22 mouse cellular contexts compared by ENCODE assay signal in genomic region chr2:71796787-71797186, GRCm38 (mm10). TPM values are rescaled to one million over a fixed set of nuclear protein-coding genes. Genes with fewer than 3 reads are reported as not detected.
DNase-seq lines count a peak whose midpoint lies in the region; ATAC-seq and TF ChIP-seq lines count a peak whose summit lies in the region.
"Had no signal": no experiment of that assay in that cellular context is flagged by ENCODE, and none has a peak within 500 bp of the region (broad histone marks: within the 10 kb centered on the region; RNA-seq: fewer than 3 reads in every experiment).

No protein-coding gene starts in this region.

- 68% methylated on average over 6 of the region's 6 CpGs for WGBS in heart, embryonic 10.5 days
- 70% methylated on average over 6 of the region's 6 CpGs for WGBS in heart, embryonic 12.5 days
- WGBS in kidney, adult 2 months = 61% methylated on average over 6 of the region's 6 CpGs

- peaks cover 2% of the 10 kb centered on the region; the same call in 1 of the 2 replicates for H3K36me3 ChIP-seq in heart, embryonic 10.5 days
- H3K36me3 ChIP-seq in heart, embryonic 12.5 days = peaks cover 6% of the 10 kb centered on the region
- H3K36me3 ChIP-seq in kidney, adult 2 months (ENCODE audit: control insufficient read depth, insufficient read depth, low read length) = no peaks in the 10 kb centered on the region
- H3K36me3 ChIP-seq in E14TG2a.4 (ENCODE audit: insufficient read depth, low read length) (peaks cover 21% of the 10 kb centered on the region), ES-Bruce4 (ENCODE audit: control insufficient read depth, insufficient read depth, low read length, poor library complexity, severe bottlenecking) (no peaks in the 10 kb centered on the region; the same call in 1 of the 2 replicates)
- H3K36me3 ChIP-seq: embryonic facial prominence, embryonic 12.5 days; forebrain, embryonic 15.5 days; G1E had no signal

- H3K9ac ChIP-seq in heart, embryonic 12.5 days = no peak overlapping the region
- H3K9ac ChIP-seq in ES-Bruce4 (ENCODE audit: low read depth, poor library complexity, severe bottlenecking) = no peak overlapping the region
- H3K9ac ChIP-seq: embryonic facial prominence, embryonic 12.5 days; forebrain, embryonic 13.5 days; forebrain, embryonic 15.5 days; forebrain, postnatal 0 days had no signal

- peak; percentile 63 for DNase-seq in heart, embryonic 10.5 days (ENCODE audit: low spot score)
- DNase-seq in kidney, adult 2 months = peak; percentile 54
- no peak for DNase-seq in kidney, postnatal 10 days
- no peak for DNase-seq in MN1 (ENCODE audit: low spot score)
- DNase-seq: adrenal gland, adult 8-10 months; adrenal gland, postnatal 14 days; adrenal gland, postnatal 36 days; cerebellum, adult 11-12 months; cerebellum, adult 2 months; cerebellum, adult 9-10 months; cerebellum, postnatal 10 days; cerebellum, postnatal 25 days; forebrain, postnatal 0 days had no signal

- no peak overlapping the region for H3K4me3 ChIP-seq in heart, embryonic 10.5 days
- H3K4me3 ChIP-seq in heart, embryonic 12.5 days = no peak overlapping the region
- no peak overlapping the region for H3K4me3 ChIP-seq in kidney, adult 2 months (ENCODE audit: insufficient read depth, low read depth, low read length)
- peak overlapping the region; percentile 24; the same call in 1 of the 2 replicates for H3K4me3 ChIP-seq in E14TG2a.4 (replicated peaks; ENCODE audit: low read length)
- H3K4me3 ChIP-seq in ES-Bruce4 (ENCODE audit: low read depth, low read length) = no peak overlapping the region
- H3K4me3 ChIP-seq: embryonic facial prominence, embryonic 10.5 days; embryonic facial prominence, embryonic 12.5 days; forebrain, embryonic 13.5 days; forebrain, embryonic 15.5 days had no signal

- H3K9me3 ChIP-seq in heart, embryonic 10.5 days = no peaks in the 10 kb centered on the region
- H3K9me3 ChIP-seq in heart, embryonic 12.5 days (replicated peaks) = no peaks in the 10 kb centered on the region
- no peaks in the 10 kb centered on the region for H3K9me3 ChIP-seq in E14TG2a.4 (ENCODE audit: low read length)
- H3K9me3 ChIP-seq in ES-Bruce4 (replicated peaks; ENCODE audit: control insufficient read depth, insufficient read depth, low read length, poor library complexity, severe bottlenecking) = no peaks in the 10 kb centered on the region; the same call in 1 of the 2 replicates
- H3K9me3 ChIP-seq: embryonic facial prominence, embryonic 10.5 days; embryonic facial prominence, embryonic 12.5 days; forebrain, embryonic 13.5 days; forebrain, embryonic 15.5 days; G1E had no signal

- H3K4me2 ChIP-seq in heart, embryonic 12.5 days = no peak overlapping the region
- H3K4me2 ChIP-seq: embryonic facial prominence, embryonic 12.5 days; forebrain, embryonic 13.5 days; forebrain, embryonic 15.5 days had no signal

- H3K4me1 ChIP-seq in heart, embryonic 10.5 days = peaks cover 45% of the 10 kb centered on the region
- peaks cover 46% of the 10 kb centered on the region for H3K4me1 ChIP-seq in heart, embryonic 12.5 days (replicated peaks)
- peaks cover 54% of the 10 kb centered on the region for H3K4me1 ChIP-seq in kidney, adult 2 months (ENCODE audit: control insufficient read depth, insufficient read depth, low read length)
- H3K4me1 ChIP-seq in E14TG2a.4 (replicated peaks; ENCODE audit: low read depth, low read length) (peaks cover 99% of the 10 kb centered on the region), ES-Bruce4 (ENCODE audit: control insufficient read depth, insufficient read depth, low read length) (peaks cover 12% of the 10 kb centered on the region)
- H3K4me1 ChIP-seq: forebrain, embryonic 15.5 days had no signal

- no peaks in the 10 kb centered on the region for H3K27me3 ChIP-seq in heart, embryonic 10.5 days (ENCODE audit: insufficient read depth, poor library complexity, severe bottlenecking)
- H3K27me3 ChIP-seq in heart, embryonic 12.5 days (replicated peaks) = no peaks in the 10 kb centered on the region
- H3K27me3 ChIP-seq in kidney, adult 2 months (replicated peaks; ENCODE audit: control insufficient read depth, insufficient read depth, low read length) = no peaks in the 10 kb centered on the region
- H3K27me3 ChIP-seq in E14TG2a.4 (ENCODE audit: insufficient read depth, low read length) (no peaks in the 10 kb centered on the region), ES-Bruce4 (ENCODE audit: control insufficient read depth, insufficient read depth, low read length, poor library complexity, severe bottlenecking) (no peaks in the 10 kb centered on the region)
- H3K27me3 ChIP-seq: embryonic facial prominence, embryonic 12.5 days; forebrain, embryonic 13.5 days; forebrain, embryonic 15.5 days had no signal

- no peak overlapping the region for H3K27ac ChIP-seq in heart, embryonic 10.5 days
- no peak overlapping the region for H3K27ac ChIP-seq in heart, embryonic 12.5 days (ENCODE audit: poor library complexity, severe bottlenecking)
- no peak overlapping the region for H3K27ac ChIP-seq in kidney, adult 2 months (ENCODE audit: insufficient read depth, low read depth, low read length)
- peak overlapping the region; percentile 31 for H3K27ac ChIP-seq in ES-Bruce4 (ENCODE audit: insufficient read depth, low read length)
- H3K27ac ChIP-seq: embryonic facial prominence, embryonic 10.5 days; embryonic facial prominence, embryonic 12.5 days; forebrain, embryonic 13.5 days; forebrain, embryonic 15.5 days had no signal

- ATAC-seq in heart, embryonic 12.5 days (ENCODE audit: insufficient number of reproducible peaks, low FRiP score) = no peak
- no peak for ATAC-seq in activated CD4-positive, CD25-positive, alpha-beta regulatory T cell, adult 4 months
- ATAC-seq: forebrain, embryonic 13.5 days; forebrain, embryonic 15.5 days; forebrain, postnatal 0 days had no signal

- TF ChIP-seq POLR2A in kidney, adult 2 months (IDR thresholded peaks at IDR 0.05; ENCODE audit: low read depth, low read length) = no peak
- TF ChIP-seq POLR2A in ES-Bruce4 (IDR thresholded peaks at IDR 0.05; ENCODE audit: insufficient read depth, low read length) = no peak

- TF ChIP-seq CTCF in kidney, adult 2 months (conservative IDR thresholded peaks at IDR 0.05; ENCODE audit: insufficient read depth, insufficient read length, low read depth, low read length) = no peak
- TF ChIP-seq CTCF in E14TG2a.4 (conservative IDR thresholded peaks at IDR 0.05; ENCODE audit: low read length) (no peak), ES-Bruce4 (IDR thresholded peaks at IDR 0.05; ENCODE audit: low read depth, low read length) (no peak)

- 0 out of 2 replicates have a peak, but pooled peaks have one; percentile 4 for TF ChIP-seq EP300 in ES-Bruce4 (IDR thresholded peaks at IDR 0.05; ENCODE audit: insufficient read depth, low read depth, low read length)

RNA-seq across cellular contexts. Expression of gene Itga6, which starts 51.4 kb away (rescaled TPM):
- 93.7 and 111 TPM in 2 replicates for polyA plus RNA-seq in heart, embryonic 10.5 days (2016; fragmentation: Nextera tagmentation; extraction: Ambion mirVana)
- 115 and 130 TPM in 2 replicates for polyA plus RNA-seq in heart, embryonic 12.5 days (2016; fragmentation: Nextera tagmentation; extraction: Ambion mirVana)
- 58.7 and 60.3 TPM in 2 replicates for polyA plus RNA-seq in kidney, adult 2 months (2012; rRNA removed)
- polyA plus RNA-seq in ES-Bruce4 (2011; ENCODE audit: insufficient read depth, insufficient read length, low read depth, missing spikeins) = 143 and 151 TPM in 2 replicates
- polyA plus RNA-seq in activated CD4-positive, CD25-positive, alpha-beta regulatory T cell, adult 4 months (2017; shearing (Covaris generic)) = 10 to 100 TPM; 43.6 to 60.4 TPM

Comparison
In these comparisons a context has a peak if more than half of its experiments do, and no peak if none do; other contexts are left out.
1. DNase-seq: peak in heart, embryonic 10.5 days (single experiment) and kidney, adult 2 months (single experiment); none in kidney, postnatal 10 days (single experiment) and MN1 (single experiment).